Mouse (Mus musculus) B cell, adult 67 days (primary cell): ENCODE measurements around the gene Gm49721. TPM values are rescaled to one million over a fixed set of nuclear protein-coding genes. Genes with fewer than 3 reads are reported as not detected.

Source experiments
- total RNA-seq, 2 experiments: library from RNA; stranded (reverse); gene quantifications; 4 replicates each; pipeline ENCODE4 v1.2.4; 2023

Gm49721 gene
- under 1 TPM in 1 of 2 experiments, not detected in 1; 0.90 TPM for total RNA-seq

DNA sequence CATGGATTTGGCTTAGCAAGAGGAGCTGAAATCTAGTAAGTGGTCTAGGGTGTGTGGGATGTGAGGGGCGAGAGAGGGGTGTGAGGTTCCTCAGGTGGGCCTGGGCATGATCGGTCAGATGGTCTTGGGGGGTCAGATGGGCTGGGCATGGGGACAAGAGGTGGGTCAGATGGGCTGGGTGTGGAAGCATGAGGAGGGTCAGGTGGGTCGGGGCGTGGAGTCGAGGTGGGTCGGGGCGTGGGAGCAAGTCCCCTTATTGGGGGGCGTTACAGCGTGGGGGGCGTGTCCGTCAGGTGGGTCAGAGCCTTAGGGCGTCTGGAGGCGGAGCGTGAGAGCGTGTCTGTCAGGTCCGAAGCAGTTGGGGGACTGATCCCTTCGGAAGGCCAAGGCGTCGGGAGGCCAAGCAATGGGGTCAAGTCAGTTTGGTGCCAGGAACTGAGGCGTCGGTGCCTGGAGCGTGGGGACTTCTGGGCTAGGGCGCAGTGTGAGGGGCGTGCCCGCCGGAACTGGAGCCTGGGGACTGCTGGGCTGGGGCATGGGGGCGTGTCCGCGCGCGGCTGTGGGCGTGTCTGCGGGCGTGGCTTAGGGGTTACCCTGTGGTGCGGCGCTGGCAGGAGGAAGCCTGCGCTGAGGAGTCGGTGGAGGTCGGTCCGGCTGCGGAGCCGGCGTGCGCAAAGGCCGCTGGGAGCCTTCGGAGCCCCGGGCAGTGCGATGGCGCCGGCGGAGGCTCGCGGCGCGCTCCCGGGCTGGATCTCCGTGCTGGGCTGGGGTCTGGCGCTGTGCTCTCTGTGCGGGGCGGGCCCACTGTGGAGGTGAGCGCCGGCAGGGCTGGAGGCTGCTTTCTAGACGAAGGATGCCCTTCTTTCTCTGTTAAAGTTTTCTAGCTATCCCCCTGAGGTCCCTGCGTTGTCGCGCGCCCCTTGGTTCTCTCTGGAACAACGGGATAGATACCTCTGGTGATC, at the start of gene Gm49721:
TSS of gene Gm49721 (plus strand) at position 618 of the 962 bp plus-strand sequence.

DNA sequence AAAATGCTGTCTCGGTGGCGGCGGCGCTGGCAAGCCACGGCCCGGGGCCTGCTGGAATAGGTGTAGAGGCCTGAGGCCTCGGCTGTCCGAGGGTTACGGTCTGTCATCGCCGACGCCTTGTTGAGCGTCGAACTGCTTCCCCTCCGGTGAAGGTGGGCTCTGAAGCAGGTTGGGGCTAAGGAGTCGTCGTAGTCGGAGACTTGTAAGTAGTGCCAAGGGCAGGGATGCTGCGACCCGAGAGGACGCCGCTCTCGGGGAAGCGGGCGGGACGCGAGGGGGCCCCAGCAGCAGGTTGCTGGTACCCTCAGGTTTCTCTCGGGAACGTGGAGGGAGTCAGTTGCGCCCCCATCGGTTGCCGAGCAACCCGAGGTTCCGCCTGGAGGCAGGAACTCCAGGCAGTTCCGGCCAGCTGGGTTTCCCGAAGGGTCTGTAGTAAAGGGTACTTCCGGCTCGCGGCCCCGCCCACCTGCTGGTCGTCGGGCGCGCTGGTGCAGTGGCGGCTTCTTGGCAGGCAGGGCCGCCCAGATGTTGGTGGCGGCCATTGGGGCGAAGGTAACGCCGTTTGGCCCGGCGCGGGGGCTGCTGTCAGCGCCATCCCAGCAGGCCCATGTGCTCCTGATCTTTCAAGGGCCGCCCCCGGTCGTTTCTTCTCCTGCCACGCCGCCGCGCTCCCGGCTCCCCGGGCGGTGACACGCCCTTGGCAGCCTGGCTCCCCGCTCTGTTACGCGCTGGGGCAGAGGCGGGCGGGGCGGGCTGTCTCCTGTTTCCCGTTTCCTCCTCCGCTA, 30.5 kb upstream of the Gm49721 start, which contains the start of gene Rsph3b:
TSS of gene Rsph3b (minus strand) at position 699 of the 785 bp plus-strand sequence.

DNA sequence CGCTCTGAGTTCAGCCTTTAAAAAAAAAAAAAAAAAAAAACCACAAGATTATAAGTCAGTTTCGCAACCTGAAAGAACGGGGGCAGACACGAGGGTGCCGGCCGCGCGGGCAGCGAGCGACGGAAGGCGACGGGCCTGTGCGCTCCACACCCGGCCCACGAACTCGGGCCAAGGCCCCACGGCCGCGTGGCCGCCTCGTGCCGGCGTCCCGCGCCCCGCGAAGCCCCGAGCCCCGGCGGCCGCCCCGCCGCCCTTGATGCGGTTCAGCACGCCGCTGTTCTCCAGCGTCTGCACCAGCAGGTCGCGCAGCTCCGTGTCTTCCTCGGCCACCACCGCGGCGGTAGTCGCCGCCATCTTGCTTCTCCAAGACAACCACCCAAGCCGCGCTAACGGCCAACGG, 17.9 kb upstream of the Gm49721 start, which contains the start of gene Tagap1:
TSS of gene Tagap1 (minus strand) at position 381 of the 400 bp plus-strand sequence.

DNA sequence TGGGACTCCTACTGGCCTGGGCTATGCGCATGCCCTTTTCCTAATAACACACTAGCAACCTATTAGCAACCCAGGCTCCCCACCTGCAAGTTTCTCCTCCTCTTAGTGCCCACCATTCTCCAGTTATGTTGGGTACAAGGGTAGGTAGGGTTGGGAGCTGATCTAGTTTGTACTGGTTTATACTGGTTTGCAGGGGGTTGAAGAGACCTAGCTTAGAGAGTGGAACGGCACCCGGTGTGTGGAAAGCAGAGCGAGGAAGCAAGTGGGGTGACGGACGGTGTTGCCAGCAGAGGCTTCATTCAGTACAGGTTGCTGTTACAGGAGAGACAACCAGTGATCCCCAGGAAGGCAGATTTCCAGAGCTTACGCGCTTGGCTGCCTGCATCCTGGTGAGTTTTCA, 8.4 kb upstream of the Gm49721 start, which contains the start of gene Rnaset2b:
TSS of gene Rnaset2b (plus strand) at position 301 of the 400 bp plus-strand sequence.

DNA sequence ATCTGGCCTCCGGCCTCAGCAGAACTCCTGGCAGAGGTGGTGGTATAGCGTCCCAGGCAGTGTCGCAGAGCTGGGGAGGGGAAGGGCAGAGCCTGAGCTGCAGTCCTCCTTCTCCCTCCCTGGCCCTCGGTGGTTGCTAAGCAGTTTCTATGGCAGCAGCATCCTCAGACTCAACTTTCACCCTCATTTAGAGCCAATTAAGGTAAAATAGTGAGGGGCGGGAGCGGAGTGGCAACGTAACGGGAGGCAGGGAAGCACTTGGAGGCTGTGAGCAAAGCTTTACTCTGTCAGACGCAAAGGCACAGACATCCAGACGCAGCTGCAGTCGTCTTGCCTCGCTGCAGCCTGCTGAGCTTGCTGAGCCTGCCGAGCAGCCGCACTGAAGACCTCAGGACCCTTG, 46.6 kb downstream of the Gm49721 start, which contains the start of gene Gm1604a:
TSS of gene Gm1604a (plus strand) at position 312 of the 400 bp plus-strand sequence.

Other genes starting within 250 kb of the Gm49721 start
- 100 to 1,000 TPM; 380 to 396 TPM for gene Ezr, start 196.1 kb upstream of the Gm49721 start, total RNA-seq
- 10 to 100 TPM in 1 of 2 experiments, 1 to 10 TPM in 1; 8.0 to 10.2 TPM for gene Rsph3b, start 30.2 kb upstream of the Gm49721 start, total RNA-seq
- gene Tagap1, start 17.7 kb upstream of the Gm49721 start, total RNA-seq = 10 to 100 TPM; 46.7 to 62.6 TPM
- 100 to 1,000 TPM; 216 to 217 TPM for gene Rnaset2b, start 8.3 kb upstream of the Gm49721 start, total RNA-seq
- gene Gm1604a, start 46.7 kb downstream of the Gm49721 start, total RNA-seq = not detected
- 1 to 10 TPM; 2.7 to 2.8 TPM for gene Rps6ka2, start 191.2 kb downstream of the Gm49721 start, total RNA-seq